Comparison of ENCODE assay signal across 9 mouse cellular contexts in genomic region chr19:7103349-7103992, GRCm38 (mm10). TPM values are rescaled to one million over a fixed set of nuclear protein-coding genes. Genes with fewer than 3 reads are reported as not detected.
DNase-seq lines count a peak whose midpoint lies in the region; ATAC-seq and TF ChIP-seq lines count a peak whose summit lies in the region.
"Had no signal": no experiment of that assay in that cellular context is flagged by ENCODE, and none has a peak within 500 bp of the region (broad histone marks: within the 10 kb centered on the region; RNA-seq: fewer than 3 reads in every experiment).

No protein-coding gene starts in this region.

- H3K9ac ChIP-seq in kidney, postnatal 0 days (ENCODE audit: low read depth, low read length), result no peak overlapping the region
- H3K9ac ChIP-seq in forebrain, embryonic 16.5 days (replicated peaks; ENCODE audit: low read depth, low read length), result peak overlapping the region; percentile 33
- H3K9ac ChIP-seq in hindbrain, embryonic 14.5 days, result peak overlapping the region; percentile 10; the same call in 1 of the 2 replicates
- H3K9ac ChIP-seq in neural tube, embryonic 13.5 days, result peak overlapping the region; percentile 46

- TF ChIP-seq POLR2A in kidney, adult 2 months (IDR thresholded peaks at IDR 0.05; ENCODE audit: low read depth, low read length), result no peak

- no peaks in the 10 kb centered on the region for H3K36me3 ChIP-seq in kidney, postnatal 0 days (ENCODE audit: insufficient read depth, low read length)
- no peaks in the 10 kb centered on the region for H3K36me3 ChIP-seq in kidney, adult 2 months (ENCODE audit: control insufficient read depth, insufficient read depth, low read length)
- H3K36me3 ChIP-seq in forebrain, embryonic 16.5 days (ENCODE audit: control insufficient read depth, insufficient read depth), result no peaks in the 10 kb centered on the region
- no peaks in the 10 kb centered on the region for H3K36me3 ChIP-seq in hindbrain, embryonic 14.5 days (replicated peaks; ENCODE audit: control insufficient read depth, insufficient read depth)
- no peaks in the 10 kb centered on the region for H3K36me3 ChIP-seq in neural tube, embryonic 13.5 days

- ATAC-seq in kidney, postnatal 0 days (replicated peaks; ENCODE audit: low FRiP score, low read depth), result no peak
- no peak for ATAC-seq in forebrain, embryonic 16.5 days
- ATAC-seq in hindbrain, embryonic 14.5 days (ENCODE audit: low FRiP score), result no peak
- peak; percentile 29 for ATAC-seq in neural tube, embryonic 13.5 days (ENCODE audit: low read depth)
- ATAC-seq in megakaryocyte-erythroid progenitor cell, adult 5-6 weeks (replicated peaks; ENCODE audit: low FRiP score, low TSS enrichment, poor library complexity, severe bottlenecking), result no peak

- 64% methylated on average over 4 of the region's 4 CpGs for WGBS in kidney, postnatal 0 days
- WGBS in kidney, adult 2 months, result 73% methylated on average over 4 of the region's 4 CpGs
- WGBS in forebrain, embryonic 16.5 days, result 54% methylated on average over 4 of the region's 4 CpGs
- 60% methylated on average over 4 of the region's 4 CpGs for WGBS in hindbrain, embryonic 14.5 days
- WGBS in neural tube, embryonic 13.5 days, result 55% methylated on average over 4 of the region's 4 CpGs

- peaks cover 13% of the 10 kb centered on the region; the same call in 1 of the 2 replicates for H3K4me1 ChIP-seq in kidney, postnatal 0 days (replicated peaks; ENCODE audit: insufficient read depth, low read length)
- H3K4me1 ChIP-seq in kidney, adult 2 months (ENCODE audit: control insufficient read depth, insufficient read depth, low read length), result 0 out of 2 replicates have a peak, but pooled peaks cover 4% of the 10 kb centered on the region
- peaks cover 37% of the 10 kb centered on the region for H3K4me1 ChIP-seq in forebrain, embryonic 16.5 days (replicated peaks; ENCODE audit: control insufficient read depth, insufficient read depth, low read length)
- peaks cover 37% of the 10 kb centered on the region for H3K4me1 ChIP-seq in hindbrain, embryonic 14.5 days (replicated peaks; ENCODE audit: control insufficient read depth, insufficient read depth, low read length)
- H3K4me1 ChIP-seq in neural tube, embryonic 13.5 days (replicated peaks), result peaks cover 66% of the 10 kb centered on the region

- TF ChIP-seq CTCF in kidney, postnatal 0 days (IDR thresholded peaks at IDR 0.05; ENCODE audit: low read depth), result no peak; the same call in 1 of the 2 replicates
- no peak for TF ChIP-seq CTCF in kidney, adult 2 months (conservative IDR thresholded peaks at IDR 0.05; ENCODE audit: insufficient read depth, insufficient read length, low read depth, low read length)

- H3K4me3 ChIP-seq in kidney, postnatal 0 days (replicated peaks; ENCODE audit: low read depth, low read length), result no peak overlapping the region
- no peak overlapping the region for H3K4me3 ChIP-seq in kidney, adult 2 months (ENCODE audit: insufficient read depth, low read depth, low read length)
- no peak overlapping the region for H3K4me3 ChIP-seq in forebrain, embryonic 16.5 days (replicated peaks; ENCODE audit: low read length)
- H3K4me3 ChIP-seq in hindbrain, embryonic 14.5 days (replicated peaks; ENCODE audit: low read length), result no peak overlapping the region
- no peak overlapping the region for H3K4me3 ChIP-seq in neural tube, embryonic 13.5 days

- no peaks in the 10 kb centered on the region for H3K9me3 ChIP-seq in kidney, postnatal 0 days (replicated peaks; ENCODE audit: low read length)
- no peaks in the 10 kb centered on the region for H3K9me3 ChIP-seq in forebrain, embryonic 16.5 days (ENCODE audit: control insufficient read depth, low read length)
- no peaks in the 10 kb centered on the region for H3K9me3 ChIP-seq in hindbrain, embryonic 14.5 days (ENCODE audit: control insufficient read depth, low read length)
- no peaks in the 10 kb centered on the region for H3K9me3 ChIP-seq in neural tube, embryonic 13.5 days

- DNase-seq in kidney, postnatal 0 days (ENCODE audit: low spot score), result peak; percentile 77
- DNase-seq in kidney, adult 2 months, result no peak
- DNase-seq in hindbrain, embryonic 14.5 days (ENCODE audit: low spot score), result no peak
- DNase-seq in frontal cortex, postnatal 25 days (ENCODE audit: low spot score in 2 of 2), result no peak
- DNase-seq in testis, postnatal 10 days (ENCODE audit: low spot score), result no peak

- no peak overlapping the region for H3K27ac ChIP-seq in kidney, postnatal 0 days
- H3K27ac ChIP-seq in kidney, adult 2 months (ENCODE audit: insufficient read depth, low read depth, low read length), result no peak overlapping the region
- no peak overlapping the region for H3K27ac ChIP-seq in forebrain, embryonic 16.5 days (ENCODE audit: low read length)
- H3K27ac ChIP-seq in hindbrain, embryonic 14.5 days, result 0 out of 2 replicates have a peak overlapping the region, but pooled peaks have one; percentile 3
- H3K27ac ChIP-seq in neural tube, embryonic 13.5 days (replicated peaks), result peak overlapping the region; percentile 70

- peak overlapping the region; percentile 41 for H3K4me2 ChIP-seq in kidney, postnatal 0 days (ENCODE audit: low read length)
- no peak overlapping the region; the same call in 1 of the 2 replicates for H3K4me2 ChIP-seq in forebrain, embryonic 16.5 days (ENCODE audit: low read length)
- peak overlapping the region; percentile 15 for H3K4me2 ChIP-seq in hindbrain, embryonic 14.5 days (replicated peaks)
- peak overlapping the region; percentile 32 for H3K4me2 ChIP-seq in neural tube, embryonic 13.5 days

- H3K27me3 ChIP-seq in kidney, postnatal 0 days (ENCODE audit: insufficient read depth, low read length), result no peaks in the 10 kb centered on the region
- no peaks in the 10 kb centered on the region for H3K27me3 ChIP-seq in kidney, adult 2 months (replicated peaks; ENCODE audit: control insufficient read depth, insufficient read depth, low read length)
- H3K27me3 ChIP-seq in forebrain, embryonic 16.5 days (replicated peaks; ENCODE audit: control insufficient read depth, insufficient read depth, low read length), result no peaks in the 10 kb centered on the region
- H3K27me3 ChIP-seq in hindbrain, embryonic 14.5 days (ENCODE audit: control insufficient read depth, insufficient read depth, low read length), result no peaks in the 10 kb centered on the region
- H3K27me3 ChIP-seq in neural tube, embryonic 13.5 days, result peaks cover 65% of the 10 kb centered on the region

RNA-seq across cellular contexts. Expression of gene Flrt1, which starts 2.1 kb away (rescaled TPM):
- polyA plus RNA-seq in kidney, postnatal 0 days (2015; fragmentation: Nextera tagmentation; extraction: Ambion mirVana), result 4.8 and 5.1 TPM in 2 replicates
- polyA plus RNA-seq in kidney, adult 2 months (2012; rRNA removed), result 23.1 and 25.1 TPM in 2 replicates
- polyA plus RNA-seq in forebrain, embryonic 16.5 days (2015; fragmentation: Nextera tagmentation; extraction: Ambion mirVana), result 13.8 and 16.1 TPM in 2 replicates
- 8.7 and 9.5 TPM in 2 replicates for polyA plus RNA-seq in hindbrain, embryonic 14.5 days (2014; fragmentation: Nextera tagmentation; extraction: Ambion mirVana)
- polyA plus RNA-seq in neural tube, embryonic 13.5 days (2015; fragmentation: Nextera tagmentation; extraction: Ambion mirVana), result 9.6 and 10.9 TPM in 2 replicates
- total RNA-seq in megakaryocyte-erythroid progenitor cell, adult 5-6 weeks (2014; fragmentation: Nextera tagmentation), result not detected in 2 replicates
- total RNA-seq in megakaryocyte-erythroid progenitor cell, adult 5-6 weeks (2017), result not detected in 2 replicates
- total RNA-seq: CH12.LX had no signal

RNA-seq across cellular contexts. Expression of gene Macrod1, which starts 46.9 kb away (rescaled TPM):
- 28.0 and 35.5 TPM in 2 replicates for polyA plus RNA-seq in kidney, postnatal 0 days (2015; fragmentation: Nextera tagmentation; extraction: Ambion mirVana)
- polyA plus RNA-seq in kidney, adult 2 months (2012; rRNA removed), result 61.7 and 67.2 TPM in 2 replicates
- 4.0 and 5.3 TPM in 2 replicates for polyA plus RNA-seq in forebrain, embryonic 16.5 days (2015; fragmentation: Nextera tagmentation; extraction: Ambion mirVana)
- 5.2 and 6.9 TPM in 2 replicates for polyA plus RNA-seq in hindbrain, embryonic 14.5 days (2014; fragmentation: Nextera tagmentation; extraction: Ambion mirVana)
- polyA plus RNA-seq in neural tube, embryonic 13.5 days (2015; fragmentation: Nextera tagmentation; extraction: Ambion mirVana), result 4.4 and 5.2 TPM in 2 replicates
- 19.1 and 25.9 TPM in 2 replicates for total RNA-seq in megakaryocyte-erythroid progenitor cell, adult 5-6 weeks (2014; fragmentation: Nextera tagmentation)
- 6.1 and 10.3 TPM in 2 replicates for total RNA-seq in megakaryocyte-erythroid progenitor cell, adult 5-6 weeks (2017)
- total RNA-seq: CH12.LX had no signal

Comparison
In these comparisons a context has a peak if more than half of its experiments do, and no peak if none do; other contexts are left out.
1. H3K27ac ChIP-seq: peak in hindbrain, embryonic 14.5 days (single experiment) and neural tube, embryonic 13.5 days (single experiment); none in kidney, postnatal 0 days (single experiment), kidney, adult 2 months (single experiment) and forebrain, embryonic 16.5 days (single experiment).